Mouse (Mus musculus) adipocyte (in vitro differentiated cells): ENCODE results near the gene Irx6.

Experiments used
- DNase-seq: peaks from one replicate; pipeline ENCODE4 v3.0.0-alpha.2; 2016; ENCODE audit warnings: low spot score

The Irx6 gene

GRCm38 (mm10) chr8:92674244-92675128, at the start of gene Irx6:
Irx6 (plus strand) TSS chr8:92674288.
- DNase-seq = no peak

- DNase-seq = no peak
These were observed 45.1 kb upstream of the Irx6 start for GRCm38 (mm10) chr8:92628711-92629650.

GRCm38 (mm10) chr8:92633199-92633598, 40.9 kb upstream of the Irx6 start:
- DNase-seq = no peak

GRCm38 (mm10) chr8:92640820-92641219, 33.3 kb upstream of the Irx6 start:
- no peak for DNase-seq

GRCm38 (mm10) chr8:92646637-92647036, 27.5 kb upstream of the Irx6 start:
- peak; percentile 56 for DNase-seq

- DNase-seq = no peak
These were observed 9.9 kb upstream of the Irx6 start for GRCm38 (mm10) chr8:92664207-92664606.

GRCm38 (mm10) chr8:92670236-92670635, 3.9 kb upstream of the Irx6 start:
- no peak for DNase-seq

- no peak for DNase-seq
These were observed 3.4 kb upstream of the Irx6 start for GRCm38 (mm10) chr8:92670656-92671195.

- DNase-seq = no peak
These were observed 2.2 kb upstream of the Irx6 start for GRCm38 (mm10) chr8:92671892-92672291.

GRCm38 (mm10) chr8:92673101-92673500, 987 bp upstream of the Irx6 start:
- no peak for DNase-seq

GRCm38 (mm10) chr8:92673555-92674243, 389 bp upstream of the Irx6 start:
- DNase-seq = no peak

GRCm38 (mm10) chr8:92678407-92678806, 4.3 kb downstream of the Irx6 start:
- DNase-seq = no peak

- no peak for DNase-seq
These were observed 23.3 kb downstream of the Irx6 start for GRCm38 (mm10) chr8:92697361-92697760.

GRCm38 (mm10) chr8:92698411-92698810, 24.3 kb downstream of the Irx6 start:
- DNase-seq = peak; percentile 29

- no peak for DNase-seq
These were observed 25.9 kb downstream of the Irx6 start for GRCm38 (mm10) chr8:92699922-92700540.

GRCm38 (mm10) chr8:92703375-92703774, 29.3 kb downstream of the Irx6 start:
- DNase-seq = peak; percentile 60

- peak; percentile 7 for DNase-seq
These were observed 32.2 kb downstream of the Irx6 start for GRCm38 (mm10) chr8:92706311-92706710.

GRCm38 (mm10) chr8:92713286-92713685, 39.2 kb downstream of the Irx6 start:
- DNase-seq = no peak

- DNase-seq = no peak
These were observed 43.3 kb downstream of the Irx6 start for GRCm38 (mm10) chr8:92717418-92717817.

GRCm38 (mm10) chr8:92718057-92718456, 44.0 kb downstream of the Irx6 start:
- DNase-seq = no peak

GRCm38 (mm10) chr8:92721266-92721935, 47.3 kb downstream of the Irx6 start:
- DNase-seq = peak; percentile 37
